Mouse (Mus musculus) kidney, postnatal 0 days (tissue): Measurements from ENCODE around the gene Gse1. TPM values are rescaled to one million over a fixed set of nuclear protein-coding genes. Genes with fewer than 3 reads are reported as not detected.

Experiments used
- ATAC-seq: fragments of 200-750 bp; cut with Nextera tagmentation; replicated peaks from 2 replicates; pipeline ENCODE4 v1.8.0; 2017; ENCODE audit warnings: low read depth, moderate number of reproducible peaks, moderate TSS enrichment, moderate library complexity; ENCODE audit not compliant: low FRiP score
- DNase-seq: peaks from one replicate; pipeline ENCODE4 v3.0.0-alpha.2; 2016; ENCODE audit warnings: low spot score
- H3K27ac ChIP-seq: fragments of 300-500 bp; sonication (generic); 2 replicates; pipeline ENCODE4 v1.5.1; 2014; ENCODE audit warnings: mild to moderate bottlenecking
- H3K27me3 ChIP-seq: fragments of 300-500 bp; sonication (generic); 2 replicates; pipeline ENCODE4 v1.6.1; 2014; ENCODE audit warnings: low read length, mixed read lengths; ENCODE audit not compliant: insufficient read depth
- H3K36me3 ChIP-seq: fragments of 300-500 bp; sonication (generic); 2 replicates; pipeline ENCODE4 v1.6.1; 2014; ENCODE audit warnings: low read length, mixed read lengths; ENCODE audit not compliant: insufficient read depth
- H3K4me1 ChIP-seq: fragments of 300-500 bp; sonication (generic); replicated peaks from 2 replicates; pipeline ENCODE4 v1.6.1; 2014; ENCODE audit warnings: antibody characterized with exemption, low read length, mixed read lengths; ENCODE audit not compliant: insufficient read depth
- H3K4me2 ChIP-seq: fragments of 300-500 bp; sonication (generic); 2 replicates; pipeline ENCODE4 v1.6.1; 2014; ENCODE audit warnings: mild to moderate bottlenecking, low read length, moderate library complexity, mixed read lengths
- H3K4me3 ChIP-seq: fragments of 300-500 bp; sonication (generic); replicated peaks from 2 replicates; pipeline ENCODE4 v1.5.1; 2014; ENCODE audit warnings: low read depth, low read length
- H3K9ac ChIP-seq: fragments of 300-500 bp; sonication (generic); 2 replicates; pipeline ENCODE4 v1.6.1; 2014; ENCODE audit warnings: low read depth, low read length
- H3K9me3 ChIP-seq: fragments of 300-500 bp; sonication (generic); replicated peaks from 2 replicates; pipeline ENCODE4 v1.6.1; 2016; ENCODE audit warnings: low read length, inconsistent platforms, mixed read lengths
- CTCF ChIP-seq: IDR thresholded peaks from 2 replicates; pipeline ENCODE4 v1.5.1; 2016; ENCODE audit warnings: antibody characterized with exemption, low read depth, mild to moderate bottlenecking, moderate library complexity
- WGBS: fragments of 180-500 bp; shearing (Covaris S2); extraction: QIAGEN DNeasy Blood & Tissue Kit; methylation state at CpG from one replicate; pipeline ENCODE4 v1.1.7; 2014; 5-methylcytosine and 5-hydroxymethylcytosine counted together
- polyA plus RNA-seq: library from polyadenylated mRNA; unstranded; fragments of >200 nt; fragmentation: Nextera tagmentation; extraction: Ambion mirVana; gene quantifications from 2 replicates; pipeline ENCODE4 v1.2.1, GENCODE M21; 2015

The Gse1 gene
- polyA plus RNA-seq, 1 experiment from 2014 or later: 8.4 TPM

- Histone ChIP-seq H3K9ac (no peak overlapping the region), H3K9me3 (no peaks in the 10 kb centered on the region), H3K27ac (no peak overlapping the region), H3K4me2 (no peak overlapping the region), H3K4me1 (0 out of 2 replicates have a peak, but pooled peaks cover 7% of the 10 kb centered on the region), H3K27me3 (no peaks in the 10 kb centered on the region), H3K36me3 (0 out of 2 replicates have a peak, but pooled peaks cover 2% of the 10 kb centered on the region), H3K4me3 (no peak overlapping the region)
- ATAC-seq (no peak), DNase-seq (no peak)
- peak; percentile 50 for TF ChIP-seq CTCF
- WGBS: 76% methylated on average over 5 of the region's 5 CpGs
Measured at GRCm38 (mm10) chr8:120247618-120248017, 19.4 kb downstream of the Gse1 start.

DNA sequence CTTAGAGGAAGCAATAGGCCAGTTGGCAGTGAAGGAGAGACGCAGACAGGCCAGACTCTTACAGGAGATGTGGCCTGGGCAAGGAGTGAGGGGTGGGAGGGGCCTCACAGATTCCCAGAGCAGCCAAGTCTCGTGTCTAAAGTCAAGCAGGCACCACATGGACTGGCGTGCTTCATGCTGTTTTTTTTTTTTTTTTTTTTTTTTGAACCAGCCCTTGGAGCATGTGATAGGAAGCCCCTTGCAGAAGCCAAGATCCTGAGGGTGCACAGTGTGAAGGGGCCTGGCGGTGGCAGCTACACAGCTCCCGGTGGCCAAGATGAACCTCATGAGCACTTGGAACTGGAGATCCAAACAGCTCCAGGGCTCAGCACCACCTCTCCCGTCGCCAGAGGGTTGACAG is 19.8 kb downstream of the Gse1 start:
- WGBS: 79% methylated on average over 7 of the region's 7 CpGs
- H3K27ac ChIP-seq: no peak overlapping the region
- DNase-seq: no peak
- no peak for TF ChIP-seq CTCF
- H3K9me3 ChIP-seq: no peaks in the 10 kb centered on the region
- no peak overlapping the region for H3K4me3 ChIP-seq
- 0 out of 2 replicates have a peak, but pooled peaks cover 2% of the 10 kb centered on the region for H3K36me3 ChIP-seq
- no peaks in the 10 kb centered on the region for H3K27me3 ChIP-seq
- no peak for ATAC-seq
- 0 out of 2 replicates have a peak, but pooled peaks cover 7% of the 10 kb centered on the region for H3K4me1 ChIP-seq
- H3K9ac ChIP-seq: no peak overlapping the region
- no peak overlapping the region for H3K4me2 ChIP-seq

DNA sequence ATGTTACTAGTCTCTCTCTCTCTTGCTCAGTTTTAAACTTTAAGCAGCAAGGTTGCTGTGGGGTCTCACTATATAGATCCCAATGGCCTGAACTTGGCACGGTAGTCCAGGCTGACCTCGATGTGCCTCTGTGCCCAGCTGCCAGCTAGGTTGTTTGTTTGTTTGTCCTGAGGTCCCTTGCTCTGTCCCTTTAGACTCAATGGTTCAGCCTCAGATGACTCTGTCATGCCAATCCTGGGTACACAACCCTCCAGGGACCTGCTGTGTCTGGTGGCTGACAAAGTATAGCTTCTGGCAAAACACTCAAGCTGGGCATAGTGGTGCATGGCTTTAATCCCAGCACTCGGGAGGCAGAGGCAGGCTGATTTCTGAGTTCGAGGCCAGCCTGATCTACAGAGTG is 20.2 kb downstream of the Gse1 start:
- Histone ChIP-seq H3K9ac (no peak overlapping the region), H3K4me3 (no peak overlapping the region), H3K27me3 (no peaks in the 10 kb centered on the region), H3K27ac (no peak overlapping the region), H3K9me3 (no peaks in the 10 kb centered on the region), H3K4me2 (no peak overlapping the region), H3K36me3 (0 out of 2 replicates have a peak, but pooled peaks cover 2% of the 10 kb centered on the region), H3K4me1 (0 out of 2 replicates have a peak, but pooled peaks cover 7% of the 10 kb centered on the region)
- 94% methylated on average over 4 of the region's 4 CpGs for WGBS
- no peak for TF ChIP-seq CTCF
- ATAC-seq: no peak
- DNase-seq: no peak

DNA sequence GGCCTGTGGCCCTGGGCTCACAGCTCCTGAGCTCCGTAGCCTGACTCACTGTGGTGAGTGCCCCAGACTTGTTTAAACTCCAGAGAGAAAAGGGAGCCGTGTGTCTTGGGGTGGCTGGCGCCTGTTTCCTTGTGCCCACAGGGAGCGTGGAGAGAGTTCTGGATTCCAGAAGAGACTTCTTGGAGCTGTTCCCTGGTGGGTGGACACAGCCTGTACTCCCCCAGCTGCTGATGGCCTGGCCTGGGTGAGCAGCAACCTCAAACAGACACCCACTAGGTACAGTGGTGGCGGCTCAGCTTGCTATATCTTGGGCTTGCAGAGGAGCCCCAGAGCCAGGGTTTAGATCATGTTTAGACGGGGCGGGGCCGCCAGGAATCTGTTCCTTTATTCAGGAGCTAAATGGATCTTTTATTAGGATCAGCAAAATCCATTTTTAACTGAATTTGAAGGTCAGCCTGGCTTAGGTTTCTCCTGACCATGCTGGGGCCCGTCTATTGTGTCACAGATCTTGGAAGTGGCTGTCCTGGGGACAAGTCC is 21.6 kb downstream of the Gse1 start:
- WGBS: 84% methylated on average over 9 of the region's 9 CpGs
- Histone ChIP-seq H3K27ac (no peak overlapping the region), H3K9ac (no peak overlapping the region)

DNA sequence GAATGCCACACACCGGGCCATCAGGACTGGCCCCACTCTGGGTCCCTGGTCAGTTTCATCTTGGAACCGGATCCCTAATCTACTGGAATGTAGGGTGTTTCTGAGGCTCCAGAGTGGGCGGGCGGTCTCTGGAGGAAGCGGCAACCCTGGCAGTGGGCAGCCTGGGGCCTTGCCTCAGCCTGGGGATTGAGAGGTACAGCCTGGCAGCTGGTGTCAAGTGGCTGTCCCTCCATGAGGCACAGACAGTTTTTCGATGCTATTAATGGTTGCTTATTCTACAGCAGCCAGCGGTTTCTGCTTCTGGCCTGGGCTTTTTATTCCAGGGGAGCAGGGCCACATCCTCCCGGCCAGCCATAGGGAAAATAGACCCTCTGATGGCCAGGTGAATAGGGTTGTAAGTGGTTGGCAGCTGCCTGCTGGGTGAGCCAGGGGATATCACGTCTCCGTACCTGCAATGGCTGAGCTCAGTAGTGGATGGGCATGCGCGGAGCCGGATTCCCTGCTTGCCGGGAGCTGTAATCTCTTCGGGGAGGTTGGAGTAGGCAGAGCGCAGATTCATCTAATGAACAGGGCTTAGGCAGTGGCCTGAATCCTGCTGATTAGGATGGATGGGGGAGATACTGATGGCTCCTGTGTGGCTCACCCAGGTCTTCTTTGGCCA is 22.6 kb downstream of the Gse1 start:
- H3K4me1 ChIP-seq: 0 out of 2 replicates have a peak, but pooled peaks cover 7% of the 10 kb centered on the region
- H3K27me3 ChIP-seq: no peaks in the 10 kb centered on the region
- H3K4me3 ChIP-seq: no peak overlapping the region
- no peaks in the 10 kb centered on the region for H3K36me3 ChIP-seq
- TF ChIP-seq CTCF: no peak
- no peak for DNase-seq
- H3K4me2 ChIP-seq: no peak overlapping the region
- no peak overlapping the region for H3K9ac ChIP-seq
- H3K27ac ChIP-seq: no peak overlapping the region
- no peaks in the 10 kb centered on the region for H3K9me3 ChIP-seq
- ATAC-seq: no peak
- WGBS: 56% methylated on average over 16 of the region's 16 CpGs

More for the DNA sequence above, 21.6 kb downstream of the Gse1 start:
- no peak for ATAC-seq
- no peak overlapping the region for H3K4me3 ChIP-seq
- 0 out of 2 replicates have a peak, but pooled peaks cover 7% of the 10 kb centered on the region for H3K4me1 ChIP-seq
- no peaks in the 10 kb centered on the region for H3K27me3 ChIP-seq
- no peaks in the 10 kb centered on the region for H3K9me3 ChIP-seq
- H3K36me3 ChIP-seq: 0 out of 2 replicates have a peak, but pooled peaks cover 2% of the 10 kb centered on the region
- H3K4me2 ChIP-seq: no peak overlapping the region
- DNase-seq: no peak
- TF ChIP-seq CTCF: no peak

DNA sequence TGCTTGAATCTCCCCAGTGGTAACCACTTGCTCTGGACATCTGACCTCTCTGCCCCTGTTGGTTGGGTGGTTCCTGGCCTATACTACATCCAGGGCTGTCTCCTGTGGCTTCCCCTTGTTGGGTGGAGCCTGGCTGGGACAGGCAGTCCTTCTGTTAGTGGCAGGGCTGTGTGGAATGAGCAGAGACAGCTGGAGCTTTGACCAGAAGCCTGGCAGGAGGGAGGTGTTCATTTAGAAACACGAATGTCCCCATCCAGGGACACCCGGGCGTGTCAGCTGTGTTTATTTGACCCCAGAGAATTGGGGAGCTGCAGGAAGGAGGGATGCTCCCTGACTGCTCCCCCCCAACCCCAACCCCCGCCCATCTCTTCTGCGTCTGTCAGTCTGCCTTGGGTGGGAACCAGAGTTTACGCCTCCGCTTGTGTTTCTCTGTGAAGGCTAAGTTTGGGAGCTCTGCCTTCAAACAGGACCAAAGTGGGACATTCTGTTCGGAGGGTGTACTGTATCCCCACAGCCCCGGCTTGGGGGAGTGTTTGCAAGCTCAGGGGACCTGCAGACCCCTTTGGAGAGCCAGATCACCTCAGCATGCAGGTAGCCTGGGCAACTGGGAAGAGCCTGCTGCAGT is 23.3 kb downstream of the Gse1 start:
- H3K4me2 ChIP-seq: no peak overlapping the region
- no peaks in the 10 kb centered on the region for H3K36me3 ChIP-seq
- WGBS: 44% methylated on average over 9 of the region's 9 CpGs
- H3K4me1 ChIP-seq: 0 out of 2 replicates have a peak, but pooled peaks cover 7% of the 10 kb centered on the region
- DNase-seq (peak; percentile 60), ATAC-seq (no peak)
- no peak overlapping the region for H3K4me3 ChIP-seq
- peak overlapping the region; percentile 13; the same call in 1 of the 2 replicates for H3K27ac ChIP-seq
- no peak overlapping the region for H3K9ac ChIP-seq
- no peaks in the 10 kb centered on the region for H3K27me3 ChIP-seq
- H3K9me3 ChIP-seq: no peaks in the 10 kb centered on the region
- no peak for TF ChIP-seq CTCF
